Mouse (Mus musculus) thymus, adult 2 months (tissue): Measurements from ENCODE around the gene Tbcc.

Experiments used
- CTCF ChIP-seq: fragments of 200-500 bp; IDR thresholded peaks from 2 replicates; pipeline ENCODE4 v1.5.1; 2012; ENCODE audit warnings: mild to moderate bottlenecking, control low read depth, low read length, moderate library complexity, borderline replicate concordance; ENCODE audit not compliant: control insufficient read depth, poor library complexity, insufficient read depth; ENCODE audit errors: extremely low read depth
- POLR2A ChIP-seq: fragments of 200-500 bp; IDR thresholded peaks from 2 replicates; pipeline ENCODE4 v1.6.1; 2012; ENCODE audit warnings: mild to moderate bottlenecking, low read length, control low read depth, moderate library complexity; ENCODE audit not compliant: control insufficient read depth, poor library complexity, insufficient read depth; ENCODE audit errors: extremely low read depth

DNA sequence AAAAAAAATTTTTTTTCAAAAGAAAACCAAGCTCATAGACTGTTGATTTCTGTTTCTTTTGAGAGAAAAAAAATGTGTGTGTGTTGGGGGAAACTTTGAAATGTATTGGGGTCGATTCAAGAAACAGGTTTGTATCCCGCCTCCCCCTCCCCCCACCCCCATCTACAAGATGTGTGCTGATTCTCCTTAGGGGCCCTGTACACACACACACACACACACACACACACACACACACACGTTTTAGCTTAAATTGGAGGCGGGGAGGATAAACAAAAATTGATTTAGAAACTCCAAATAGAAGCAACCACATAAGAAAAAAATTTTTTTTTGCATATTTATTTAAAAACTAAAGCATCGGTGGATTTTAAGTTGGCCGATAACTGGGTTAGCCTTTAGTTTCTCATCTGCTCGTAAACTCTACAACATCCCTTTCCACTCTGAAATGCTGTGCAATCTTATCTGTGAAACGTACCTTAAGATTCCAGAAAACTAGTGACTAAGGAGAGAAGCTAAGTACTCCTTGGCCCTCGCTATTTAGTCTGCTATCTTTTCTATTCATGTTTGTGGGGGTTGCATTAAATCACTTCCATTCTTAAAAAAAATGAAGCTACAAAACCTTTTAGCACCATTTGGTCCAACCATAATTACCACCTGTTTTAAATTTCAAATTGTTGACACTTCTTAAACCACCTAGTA is 31.6 kb upstream of the Tbcc start:
- TF ChIP-seq CTCF (no peak), POLR2A (no peak)
